Mouse (Mus musculus): ENCODE results near the gene Taar2.

The Taar2 gene

GRCm38 (mm10) chr10:23938312-23938711, at the start of gene Taar2:
Taar2 (plus strand) TSS chr10:23938572.
- DNase-seq: no peak

- no peak for DNase-seq
Measured at GRCm38 (mm10) chr10:23892987-23893386, 45.4 kb upstream of the Taar2 start.

- peak; percentile 14 to 44 for DNase-seq
Measured at GRCm38 (mm10) chr10:23894601-23895349, 43.6 kb upstream of the Taar2 start, which contains the start of gene Vnn1. Vnn1 (plus strand) TSS chr10:23894688.

GRCm38 (mm10) chr10:23895376-23895775, 43.0 kb upstream of the Taar2 start:
- DNase-seq: no peak

GRCm38 (mm10) chr10:23901119-23901518, 37.3 kb upstream of the Taar2 start:
- no peak for DNase-seq

- no peak for DNase-seq
Measured at GRCm38 (mm10) chr10:23905661-23906060, 32.7 kb upstream of the Taar2 start.

GRCm38 (mm10) chr10:23920056-23920455, 18.3 kb upstream of the Taar2 start, which contains the start of gene Taar1:
Taar1 (plus strand) TSS chr10:23920356.
- DNase-seq: no peak

GRCm38 (mm10) chr10:23922468-23922867, 15.9 kb upstream of the Taar2 start:
- no peak for DNase-seq

GRCm38 (mm10) chr10:23923941-23924340, 14.4 kb upstream of the Taar2 start:
- no peak for DNase-seq

GRCm38 (mm10) chr10:23937613-23938012, 759 bp upstream of the Taar2 start:
- DNase-seq: no peak

- peak; percentile 25 to 30 for DNase-seq
Measured at GRCm38 (mm10) chr10:23942465-23942864, 4.1 kb downstream of the Taar2 start.

- DNase-seq: peak in 1 of 2 experiments; percentile 18
Measured at GRCm38 (mm10) chr10:23948026-23948425, 9.7 kb downstream of the Taar2 start.

- DNase-seq: no peak
Measured at GRCm38 (mm10) chr10:23949508-23950005, 11.2 kb downstream of the Taar2 start, which contains the start of gene Taar3. Taar3 (plus strand) TSS chr10:23949558.

GRCm38 (mm10) chr10:23951714-23952113, 13.3 kb downstream of the Taar2 start:
- no peak for DNase-seq

- peak; percentile 21 to 43 for DNase-seq
Measured at GRCm38 (mm10) chr10:23959071-23959470, 20.7 kb downstream of the Taar2 start.

- no peak for DNase-seq
Measured at GRCm38 (mm10) chr10:23960444-23960915, 22.1 kb downstream of the Taar2 start, which contains the start of gene Taar4. Taar4 (plus strand) TSS chr10:23960494.

GRCm38 (mm10) chr10:23963444-23963843, 25.1 kb downstream of the Taar2 start:
- DNase-seq: peak; percentile 36 to 48

- DNase-seq: no peak
Measured at GRCm38 (mm10) chr10:23964921-23965610, 26.7 kb downstream of the Taar2 start.

GRCm38 (mm10) chr10:23970656-23971165, 32.3 kb downstream of the Taar2 start, which contains the start of gene Taar5:
Taar5 (plus strand) TSS chr10:23970706.
- no peak for DNase-seq

- no peak for DNase-seq
Measured at GRCm38 (mm10) chr10:23971256-23971655, 32.9 kb downstream of the Taar2 start.

GRCm38 (mm10) chr10:23977958-23978357, 39.6 kb downstream of the Taar2 start:
- DNase-seq: no peak

- peak; percentile 80 to 86 for DNase-seq
Measured at GRCm38 (mm10) chr10:23978901-23979705, 40.7 kb downstream of the Taar2 start.
